Mouse (Mus musculus) E14TG2a.4 (cell line): ENCODE data around the gene Mast4.

Experiments used
- CTCF ChIP-seq: conservative IDR thresholded peaks from 2 replicates; pipeline ENCODE4 v1.5.1; 2014; ENCODE audit warnings: low read length
- POU5F1 ChIP-seq: IDR thresholded peaks from 2 replicates; pipeline ENCODE4 v1.6.1; 2014; ENCODE audit warnings: low read length, borderline replicate concordance

DNA sequence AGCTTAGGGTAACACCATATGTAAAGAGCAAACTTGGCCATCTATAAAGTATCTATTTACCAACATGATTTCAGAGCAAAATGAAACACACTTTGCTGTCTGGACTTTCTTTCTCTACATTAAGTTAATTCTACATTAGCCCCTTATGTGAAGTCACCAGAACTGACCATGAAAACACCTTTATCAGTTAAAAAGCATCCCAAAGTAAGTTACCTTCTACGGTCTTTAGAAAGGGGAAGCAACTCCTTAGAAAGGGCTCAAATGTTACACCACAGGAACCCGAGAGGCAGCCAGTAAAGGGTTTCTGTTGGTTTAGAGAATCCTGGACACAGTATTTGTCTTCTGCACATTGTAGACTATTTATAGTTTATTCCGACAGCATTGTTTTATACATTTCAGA is 441.5 kb downstream of the Mast4 start:
- TF ChIP-seq CTCF = no peak
- TF ChIP-seq POU5F1 = no peak
